Mouse (Mus musculus) lung, adult 2 months (tissue): ENCODE results near the gene Fkbp2.

Experiments
- CTCF ChIP-seq: fragments of 200-500 bp; IDR thresholded peaks from 2 replicates; pipeline ENCODE4 v1.5.1; 2011; ENCODE audit warnings: mild to moderate bottlenecking, low read length, control low read depth; ENCODE audit not compliant: insufficient read depth
- POLR2A ChIP-seq: fragments of 200-500 bp; IDR thresholded peaks from 2 replicates; pipeline ENCODE4 v1.6.1; 2011; ENCODE audit warnings: low read depth, mild to moderate bottlenecking, control low read depth, low read length, borderline replicate concordance; ENCODE audit errors: extremely low read depth

DNA sequence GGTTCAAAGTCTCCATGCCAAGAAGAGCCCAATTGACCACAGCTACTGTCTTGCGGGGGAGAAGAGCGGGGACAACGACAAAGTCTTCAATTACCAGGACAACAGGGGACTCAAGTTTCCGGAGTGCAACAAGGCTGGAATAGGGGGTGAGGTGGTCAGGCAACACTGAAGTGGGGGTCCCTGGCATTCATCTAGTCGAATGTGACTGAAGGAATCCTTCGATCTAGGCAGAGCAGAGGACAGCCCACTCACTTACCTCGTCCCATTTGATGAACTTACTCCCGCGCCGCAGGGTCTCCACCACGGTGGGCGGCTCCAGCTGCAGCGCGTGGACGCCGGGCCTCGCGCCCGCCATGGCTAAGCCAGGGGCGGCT is 11.0 kb downstream of the Fkbp2 start:
- TF ChIP-seq CTCF (no peak), POLR2A (no peak)
